Mouse (Mus musculus) R1 (cell line): ENCODE results near the gene Cct8.
"Not testable (repeated sequence)": the region's sequence is repeated elsewhere in the genome, so short reads cannot be mapped to it uniquely, and the experiment has no call there.

Experiments
- DNase-seq: peaks from one replicate; pipeline ENCODE4 v3.0.0-alpha.2; 2018; ENCODE audit warnings: low read depth, low spot score

Cct8 gene

GRCm38 (mm10) chr16:87495716-87496447 is at the start of gene Cct8:
TSS of gene Cct8 (minus strand) at chr16:87495873.
- DNase-seq, result peak; percentile 98

GRCm38 (mm10) chr16:87528755-87529154 is 33.1 kb upstream of the Cct8 start:
- DNase-seq, result no peak

GRCm38 (mm10) chr16:87527553-87528249 is 32.0 kb upstream of the Cct8 start:
- no peak for DNase-seq

- no peak for DNase-seq
Observed at GRCm38 (mm10) chr16:87524228-87524627, 28.6 kb upstream of the Cct8 start.

GRCm38 (mm10) chr16:87512331-87512730 is 16.7 kb upstream of the Cct8 start:
- DNase-seq, result no peak

GRCm38 (mm10) chr16:87511706-87512105 is 16.0 kb upstream of the Cct8 start:
- DNase-seq, result no peak

- peak; percentile 73 for DNase-seq
Observed at GRCm38 (mm10) chr16:87501304-87502078, 5.8 kb upstream of the Cct8 start.

- peak; percentile 65 for DNase-seq
Observed at GRCm38 (mm10) chr16:87499556-87499955, 3.9 kb upstream of the Cct8 start.

GRCm38 (mm10) chr16:87497171-87497570 is 1.5 kb upstream of the Cct8 start:
- DNase-seq, result no peak

- DNase-seq, result no peak
Observed at GRCm38 (mm10) chr16:87496728-87497127, 1.1 kb upstream of the Cct8 start.

- no peak for DNase-seq
Observed at GRCm38 (mm10) chr16:87494955-87495655, 568 bp downstream of the Cct8 start.

- DNase-seq, result not testable (repeated sequence)
Observed at GRCm38 (mm10) chr16:87492191-87492792, 3.4 kb downstream of the Cct8 start.

GRCm38 (mm10) chr16:87488605-87489004 is 7.1 kb downstream of the Cct8 start:
- no peak for DNase-seq

GRCm38 (mm10) chr16:87486739-87487138 is 8.9 kb downstream of the Cct8 start:
- no peak for DNase-seq

- DNase-seq, result no peak
Observed at GRCm38 (mm10) chr16:87484367-87484766, 11.3 kb downstream of the Cct8 start.

GRCm38 (mm10) chr16:87470579-87470978 is 25.1 kb downstream of the Cct8 start:
- DNase-seq, result no peak

- peak; percentile 70 for DNase-seq
Observed at GRCm38 (mm10) chr16:87458752-87459151, 36.9 kb downstream of the Cct8 start.

GRCm38 (mm10) chr16:87455180-87455611 is 40.5 kb downstream of the Cct8 start:
- DNase-seq, result peak; percentile 42

GRCm38 (mm10) chr16:87454419-87455179 is 41.1 kb downstream of the Cct8 start, which contains the start of gene Usp16:
TSS of gene Usp16 (plus strand) at chr16:87454703.
- peak; percentile 90 for DNase-seq

- no peak for DNase-seq
Observed at GRCm38 (mm10) chr16:87453226-87453625, 42.4 kb downstream of the Cct8 start.
